Mouse (Mus musculus) skeletal muscle tissue, adult 2 months (tissue): ENCODE results near the gene Ccdc15.
"Not testable (repeated sequence)": the region's sequence is repeated elsewhere in the genome, so short reads cannot be mapped to it uniquely, and the experiment has no call there.

Source experiments
- DNase-seq: peaks from one replicate; pipeline ENCODE4 v3.0.0-alpha.2; 2012; ENCODE audit warnings: low read depth, low spot score

The Ccdc15 gene

GRCm38 (mm10) chr9:37351266-37351665 lies 3.0 kb upstream of the Ccdc15 start:
- DNase-seq, result no peak

GRCm38 (mm10) chr9:37349050-37349449 lies 818 bp upstream of the Ccdc15 start:
- DNase-seq, result no peak

GRCm38 (mm10) chr9:37347184-37347987 lies 846 bp downstream of the Ccdc15 start:
- no peak for DNase-seq

DNA sequence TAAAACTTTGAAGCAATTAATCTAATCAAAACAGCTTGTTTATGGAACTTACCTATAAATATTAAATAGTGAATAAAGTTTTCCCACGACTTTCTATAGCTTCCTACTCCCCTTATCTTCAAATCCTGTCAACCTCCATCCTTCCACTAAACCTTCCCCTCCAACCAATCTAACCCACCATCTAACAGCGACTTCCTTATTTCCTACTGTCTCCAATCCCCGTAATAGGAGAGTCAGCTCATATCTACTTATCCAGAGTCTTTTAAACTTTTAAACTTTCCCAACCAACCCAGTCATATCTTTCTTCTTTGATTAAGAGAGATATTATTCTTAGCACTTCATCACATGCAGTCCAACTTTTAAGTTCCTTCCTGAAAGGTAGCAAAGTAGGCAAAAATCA lies 2.8 kb downstream of the Ccdc15 start:
- DNase-seq, result no peak

DNA sequence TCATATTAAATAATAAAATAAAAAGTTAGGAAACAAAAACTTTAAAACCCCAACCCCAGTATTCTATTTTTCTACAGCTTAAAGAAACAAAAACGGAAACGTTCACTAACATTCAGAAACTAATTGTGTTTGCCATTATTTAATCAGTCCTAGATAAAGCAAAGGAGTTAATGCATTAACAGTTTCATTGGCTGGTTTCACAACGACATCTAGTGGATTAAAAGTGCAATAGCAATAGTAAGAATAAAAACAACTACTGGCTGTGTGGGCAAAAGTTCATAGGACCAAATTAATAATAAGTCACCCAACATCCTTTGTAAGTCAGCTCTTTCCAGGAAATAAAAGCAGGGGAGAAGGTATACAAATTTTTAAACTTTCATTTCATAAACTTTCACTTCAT lies 18.8 kb downstream of the Ccdc15 start:
- DNase-seq, result no peak

DNA sequence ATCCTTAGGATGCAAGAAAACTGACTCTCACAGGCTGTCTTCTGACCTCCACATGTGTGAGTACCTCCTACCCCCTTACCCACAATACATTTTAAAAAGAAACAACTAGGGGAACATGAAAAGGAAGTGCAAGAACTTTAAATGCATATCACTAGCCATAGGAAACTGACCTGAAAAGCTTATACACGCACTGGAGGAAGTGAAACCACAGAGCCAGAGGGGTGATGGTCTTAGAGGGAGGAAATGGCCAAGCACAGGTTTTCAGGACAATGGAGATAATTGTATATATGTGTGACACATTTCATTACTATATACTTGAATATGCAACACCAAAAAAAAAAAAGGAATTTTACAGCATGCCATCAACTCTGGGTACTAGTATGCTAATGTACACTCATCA lies 46.5 kb downstream of the Ccdc15 start:
- no peak for DNase-seq

GRCm38 (mm10) chr9:37300501-37300900 lies 47.7 kb downstream of the Ccdc15 start:
- DNase-seq, result not testable (repeated sequence)

- DNase-seq, result no peak
Observed at GRCm38 (mm10) chr9:37295586-37295985, 52.6 kb downstream of the Ccdc15 start.

- no peak for DNase-seq
Observed at GRCm38 (mm10) chr9:37266622-37267021, 81.6 kb downstream of the Ccdc15 start.

GRCm38 (mm10) chr9:37255889-37256225 lies 92.4 kb downstream of the Ccdc15 start:
- peak; percentile 23 for DNase-seq

GRCm38 (mm10) chr9:37255149-37255888 lies 92.9 kb downstream of the Ccdc15 start, which contains the start of gene Slc37a2:
Gene Slc37a2, minus strand, starts transcription at chr9:37255738.
- peak; percentile 60 for DNase-seq

- no peak for DNase-seq
Observed at GRCm38 (mm10) chr9:37254531-37255110, 93.6 kb downstream of the Ccdc15 start.

DNA sequence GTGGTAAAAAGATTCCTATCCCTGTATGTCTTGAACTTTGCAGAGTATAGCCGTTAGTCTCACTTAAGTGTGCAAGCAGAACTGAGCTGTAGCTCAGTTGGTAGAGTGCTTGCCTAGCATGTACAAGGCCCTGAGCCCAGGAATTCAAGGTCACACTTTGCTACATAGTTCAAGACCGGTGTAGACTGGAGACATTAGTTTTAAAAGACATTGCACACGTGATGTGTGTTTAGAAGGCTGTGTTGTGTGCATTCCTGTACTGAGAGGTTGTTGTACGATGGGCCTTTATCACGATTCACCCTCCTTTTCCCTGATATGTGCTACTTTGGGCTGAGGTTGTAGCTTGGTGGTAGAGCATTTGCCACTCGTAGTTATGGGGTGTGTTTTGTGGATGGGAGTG lies 97.6 kb downstream of the Ccdc15 start:
- no peak for DNase-seq

DNA sequence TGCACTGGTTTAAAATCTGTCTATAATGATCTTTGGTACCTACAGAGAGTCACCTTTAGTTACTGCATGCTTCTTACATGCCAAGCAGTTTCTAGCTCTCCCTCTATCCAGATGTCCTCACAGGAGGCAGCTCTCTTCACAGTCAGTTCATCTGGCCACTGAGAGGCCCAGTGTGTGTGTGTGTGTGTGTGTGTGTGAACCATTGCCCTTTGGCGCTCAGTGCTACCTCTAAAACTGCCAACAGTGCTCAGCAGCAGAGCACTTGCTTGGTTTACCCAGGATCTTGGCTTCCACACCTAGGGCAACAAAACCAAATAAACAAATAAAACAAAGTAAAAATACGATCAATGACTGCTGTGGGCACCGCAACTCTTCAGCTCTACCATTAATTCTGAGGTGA lies 98.3 kb downstream of the Ccdc15 start:
- no peak for DNase-seq

DNA sequence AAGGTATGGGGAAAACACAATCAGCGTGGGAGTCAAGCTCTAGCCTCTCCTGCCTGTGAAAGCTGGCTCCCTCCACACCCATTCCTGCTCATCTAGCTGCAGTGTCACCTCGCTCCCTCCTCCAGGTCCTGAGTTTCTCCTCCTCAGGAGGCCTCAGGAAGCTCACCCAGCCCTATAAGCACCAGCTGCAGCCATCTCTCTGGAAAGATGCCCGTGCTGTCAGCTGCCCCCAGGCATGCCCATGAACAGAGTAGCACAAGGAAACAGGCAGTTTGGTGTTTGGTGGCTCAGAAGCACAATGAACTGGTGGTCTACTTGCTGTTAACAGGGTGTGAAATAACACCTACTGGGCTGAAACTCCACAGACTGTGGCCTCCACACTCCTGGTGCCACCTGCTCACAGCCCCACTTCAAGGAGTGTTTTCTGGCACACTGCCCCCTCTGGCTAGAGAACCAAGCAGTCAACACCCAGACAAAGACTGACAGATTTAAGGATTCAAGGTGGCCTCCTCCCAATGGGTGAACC lies 99.8 kb downstream of the Ccdc15 start:
- DNase-seq, result no peak

- peak; percentile 30 for DNase-seq
Observed at GRCm38 (mm10) chr9:37247429-37247828, 100.8 kb downstream of the Ccdc15 start.

DNA sequence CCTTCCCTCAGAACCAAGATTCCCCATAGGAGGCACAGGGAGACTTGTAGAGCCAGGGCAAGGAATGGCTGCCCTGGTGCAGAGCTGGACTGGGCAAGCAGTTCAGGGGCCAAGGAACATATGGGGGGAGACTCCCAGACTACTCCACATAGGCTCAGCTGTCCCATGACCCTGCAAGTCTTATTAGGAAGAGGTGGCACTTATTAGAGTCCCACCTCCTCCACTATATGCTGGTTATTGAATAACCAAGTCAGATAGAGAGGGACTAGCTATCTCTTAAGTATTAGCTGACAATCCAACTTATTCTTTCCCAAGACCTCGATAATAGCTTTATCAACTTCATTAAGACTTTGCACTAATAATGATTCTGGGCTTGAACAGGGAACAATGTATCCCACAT lies 102.4 kb downstream of the Ccdc15 start:
- DNase-seq, result no peak

GRCm38 (mm10) chr9:37245404-37245803 lies 102.8 kb downstream of the Ccdc15 start:
- DNase-seq, result no peak

- no peak for DNase-seq
Observed at GRCm38 (mm10) chr9:37244600-37244999, 103.6 kb downstream of the Ccdc15 start.

GRCm38 (mm10) chr9:37242764-37243163 lies 105.5 kb downstream of the Ccdc15 start:
- DNase-seq, result no peak

DNA sequence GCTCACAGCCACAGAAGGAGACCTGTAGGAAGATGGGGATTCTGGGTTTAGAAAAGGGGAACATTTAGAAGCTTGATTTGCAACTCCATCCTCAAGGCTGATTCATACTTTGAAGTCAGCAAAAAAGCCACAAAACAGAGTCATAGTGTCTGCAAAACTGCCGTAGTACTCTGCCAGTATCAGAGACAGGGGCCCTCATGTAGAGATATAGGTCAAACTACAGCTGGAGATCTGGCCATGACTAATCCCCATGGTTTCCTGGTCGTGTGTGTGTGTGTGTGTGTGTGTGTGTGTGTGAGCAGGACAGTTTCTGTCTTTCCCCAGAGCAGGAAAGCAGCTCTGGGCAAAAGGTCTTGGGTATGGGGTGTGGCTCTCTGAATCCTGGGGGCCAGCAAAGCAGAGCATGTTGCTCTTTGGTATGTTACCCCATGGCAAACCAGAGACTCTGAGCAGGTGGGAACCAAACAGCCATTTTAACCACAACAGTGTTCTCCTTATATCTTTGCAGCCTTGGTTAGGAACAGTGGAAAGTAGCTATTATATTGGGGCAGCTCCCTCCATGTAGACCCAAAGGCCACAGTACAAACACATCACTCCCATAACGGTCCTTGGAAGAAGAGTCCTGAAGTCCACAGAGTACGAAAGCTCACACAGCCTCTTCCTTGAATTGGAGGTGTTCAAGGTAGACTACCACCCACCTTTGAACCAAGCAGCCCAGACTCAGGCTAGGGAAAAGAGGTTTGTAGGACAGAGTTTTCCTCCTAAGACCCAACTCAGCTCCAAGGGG lies 112.1 kb downstream of the Ccdc15 start:
- no peak for DNase-seq
